Mouse (Mus musculus): ENCODE results near the gene Slc7a5.

DNA sequence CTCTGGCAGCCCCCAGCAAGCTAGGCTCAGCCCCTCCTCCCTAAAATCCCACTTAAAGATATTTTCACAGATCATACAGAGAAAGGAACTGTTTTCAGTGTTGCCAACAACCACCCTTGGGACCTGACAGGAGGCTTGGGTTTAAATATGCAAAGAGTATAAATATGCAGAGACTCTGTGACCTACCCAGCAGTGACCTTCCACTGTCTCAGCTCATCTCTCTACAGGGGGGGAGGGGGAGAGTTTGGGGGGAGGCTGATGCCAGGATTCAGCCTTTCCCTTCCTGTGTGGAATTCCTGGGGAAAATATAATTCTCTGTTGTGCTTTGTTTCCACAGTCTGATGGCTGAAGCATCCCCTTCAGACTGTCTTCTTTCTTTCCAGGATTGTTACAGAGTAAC, 27.4 kb upstream of the Slc7a5 start:
- TF ChIP-seq CTCF (conservative IDR thresholded peaks at IDR 0.05; ENCODE audit: low read length) (no peak), POU5F1 (IDR thresholded peaks at IDR 0.05; ENCODE audit: borderline replicate concordance, low read length) (no peak), NANOG (IDR thresholded peaks at IDR 0.05; ENCODE audit: borderline replicate concordance, low read length) (no peak)

Measured in E14TG2a.4 (cell line).